Mouse (Mus musculus): ENCODE data around the gene Gm9376. TPM values are rescaled to one million over a fixed set of nuclear protein-coding genes. Genes with fewer than 3 reads are reported as not detected.

Gene Gm9376
- polyA plus RNA-seq, 1 experiment = not detected

DNA sequence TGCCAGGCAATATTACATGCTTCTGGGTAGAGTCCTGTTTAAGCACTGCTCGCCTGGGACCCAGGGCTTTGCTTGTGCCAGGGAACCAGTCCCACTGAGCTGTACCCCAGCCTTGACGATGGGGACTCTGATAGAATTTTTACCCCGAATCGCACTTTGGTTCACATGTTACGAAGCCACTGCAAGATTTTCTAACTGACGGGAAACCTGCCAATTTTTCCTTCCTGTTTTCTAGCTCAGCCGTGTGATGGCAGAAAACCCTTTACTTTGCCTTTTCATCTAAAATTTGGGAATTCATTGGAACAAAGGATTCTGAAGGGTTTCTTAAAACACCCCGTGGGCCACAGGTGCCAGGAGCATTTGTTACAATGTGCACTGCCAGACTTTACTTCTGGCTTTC lies 22.4 kb downstream of the Gm9376 start:
- Histone ChIP-seq H3K9ac (ENCODE audit: low read depth, poor library complexity, severe bottlenecking) (no peak overlapping the region), H3K27me3 (ENCODE audit: control insufficient read depth, insufficient read depth, low read length, poor library complexity, severe bottlenecking) (no peaks in the 10 kb centered on the region), H3K27ac (ENCODE audit: insufficient read depth, low read length) (no peak overlapping the region), H3K36me3 (ENCODE audit: control insufficient read depth, insufficient read depth, low read length, poor library complexity, severe bottlenecking) (no peaks in the 10 kb centered on the region), H3K4me3 (ENCODE audit: low read depth, low read length) (no peak overlapping the region), H3K4me1 (ENCODE audit: control insufficient read depth, insufficient read depth, low read length) (no peaks in the 10 kb centered on the region), H3K9me3 (replicated peaks; ENCODE audit: control insufficient read depth, insufficient read depth, low read length, poor library complexity, severe bottlenecking) (no peaks in the 10 kb centered on the region)
- TF ChIP-seq POLR2A (IDR thresholded peaks at IDR 0.05; ENCODE audit: insufficient read depth, low read length) (no peak), EP300 (IDR thresholded peaks at IDR 0.05; ENCODE audit: insufficient read depth, low read depth, low read length) (no peak), CTCF (IDR thresholded peaks at IDR 0.05; ENCODE audit: low read depth, low read length) (no peak)

DNA sequence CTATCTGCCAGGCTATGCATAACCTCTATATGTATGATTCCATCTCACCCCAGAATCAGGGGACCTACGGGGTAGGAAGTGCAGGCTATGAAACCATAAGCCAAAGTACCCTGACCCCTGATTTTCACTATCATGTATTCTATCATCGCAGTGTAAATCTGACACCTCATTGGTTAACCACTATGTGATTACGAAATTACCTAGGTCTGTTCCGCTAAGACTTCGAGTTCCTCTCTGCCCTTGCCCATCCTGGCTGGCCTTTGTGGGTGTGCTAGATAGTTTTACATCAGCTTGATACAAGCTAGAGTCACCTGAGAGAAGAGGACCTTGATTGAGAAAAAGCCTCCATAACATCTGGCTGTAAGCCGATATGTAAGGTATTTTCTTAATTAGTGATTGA lies 23.2 kb downstream of the Gm9376 start:
- Histone ChIP-seq H3K27ac (ENCODE audit: insufficient read depth, low read length) (no peak overlapping the region), H3K9ac (ENCODE audit: low read depth, poor library complexity, severe bottlenecking) (no peak overlapping the region), H3K4me1 (ENCODE audit: control insufficient read depth, insufficient read depth, low read length) (no peaks in the 10 kb centered on the region), H3K9me3 (replicated peaks; ENCODE audit: control insufficient read depth, insufficient read depth, low read length, poor library complexity, severe bottlenecking) (no peaks in the 10 kb centered on the region), H3K4me3 (ENCODE audit: low read depth, low read length) (no peak overlapping the region), H3K27me3 (ENCODE audit: control insufficient read depth, insufficient read depth, low read length, poor library complexity, severe bottlenecking) (no peaks in the 10 kb centered on the region; the same call in 1 of the 2 replicates), H3K36me3 (ENCODE audit: control insufficient read depth, insufficient read depth, low read length, poor library complexity, severe bottlenecking) (no peaks in the 10 kb centered on the region)
- TF ChIP-seq POLR2A (IDR thresholded peaks at IDR 0.05; ENCODE audit: insufficient read depth, low read length) (no peak), CTCF (IDR thresholded peaks at IDR 0.05; ENCODE audit: low read depth, low read length) (no peak), EP300 (IDR thresholded peaks at IDR 0.05; ENCODE audit: insufficient read depth, low read depth, low read length) (no peak)

DNA sequence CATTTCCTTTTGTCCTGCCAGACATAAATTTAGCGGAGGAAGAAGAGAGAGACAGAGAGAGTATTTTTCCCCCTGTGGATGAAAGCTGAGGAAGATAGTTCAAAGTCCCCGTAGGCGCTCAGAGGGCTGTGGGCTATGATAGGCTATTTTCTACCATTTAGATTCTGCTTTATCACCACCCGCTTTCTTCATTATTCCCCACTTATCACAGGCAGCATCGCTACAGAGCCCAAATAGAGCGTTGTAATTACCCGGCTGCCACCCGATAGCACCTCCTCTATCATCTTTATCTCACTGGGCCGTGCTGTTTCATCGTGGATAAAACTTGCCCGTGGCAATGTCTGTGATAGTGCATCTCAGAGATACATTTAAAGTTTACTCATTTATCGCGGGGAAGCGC lies 35.8 kb downstream of the Gm9376 start:
- no peaks in the 10 kb centered on the region for H3K27me3 ChIP-seq (ENCODE audit: control insufficient read depth, insufficient read depth, low read length, poor library complexity, severe bottlenecking)
- H3K9me3 ChIP-seq (replicated peaks; ENCODE audit: control insufficient read depth, insufficient read depth, low read length, poor library complexity, severe bottlenecking) = no peaks in the 10 kb centered on the region
- H3K27ac ChIP-seq (ENCODE audit: insufficient read depth, low read length) = no peak overlapping the region
- no peak for TF ChIP-seq POLR2A (IDR thresholded peaks at IDR 0.05; ENCODE audit: insufficient read depth, low read length)
- no peak for TF ChIP-seq CTCF (IDR thresholded peaks at IDR 0.05; ENCODE audit: low read depth, low read length)
- no peak for TF ChIP-seq EP300 (IDR thresholded peaks at IDR 0.05; ENCODE audit: insufficient read depth, low read depth, low read length)
- H3K36me3 ChIP-seq (ENCODE audit: control insufficient read depth, insufficient read depth, low read length, poor library complexity, severe bottlenecking) = no peaks in the 10 kb centered on the region
- H3K4me3 ChIP-seq (ENCODE audit: low read depth, low read length) = no peak overlapping the region
- no peak overlapping the region for H3K9ac ChIP-seq (ENCODE audit: low read depth, poor library complexity, severe bottlenecking)
- no peaks in the 10 kb centered on the region for H3K4me1 ChIP-seq (ENCODE audit: control insufficient read depth, insufficient read depth, low read length)

DNA sequence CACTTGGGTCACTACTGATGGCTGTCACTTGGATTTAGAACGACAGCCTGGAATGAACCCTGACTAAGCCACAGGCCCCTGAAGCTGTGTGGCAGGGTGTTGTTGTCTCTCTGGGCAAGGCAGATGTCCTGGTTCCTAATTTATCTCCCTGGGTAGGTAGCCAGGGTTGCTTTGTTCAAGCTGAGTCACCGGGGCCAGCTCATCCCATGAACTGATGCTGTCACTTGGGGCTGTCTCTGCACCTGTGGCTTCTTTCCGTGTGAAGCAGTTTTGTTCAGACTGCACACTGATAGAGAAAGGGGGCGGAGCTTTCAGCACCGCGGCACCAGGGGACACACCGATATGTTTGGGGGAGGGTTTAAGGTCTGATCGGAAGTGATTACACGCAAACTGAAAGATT lies 37.8 kb downstream of the Gm9376 start:
- TF ChIP-seq EP300 (IDR thresholded peaks at IDR 0.05; ENCODE audit: insufficient read depth, low read depth, low read length) = no peak
- TF ChIP-seq CTCF (IDR thresholded peaks at IDR 0.05; ENCODE audit: low read depth, low read length) = no peak
- TF ChIP-seq POLR2A (IDR thresholded peaks at IDR 0.05; ENCODE audit: insufficient read depth, low read length) = no peak
- H3K9me3 ChIP-seq (replicated peaks; ENCODE audit: control insufficient read depth, insufficient read depth, low read length, poor library complexity, severe bottlenecking) = no peaks in the 10 kb centered on the region
- H3K4me1 ChIP-seq (ENCODE audit: control insufficient read depth, insufficient read depth, low read length) = no peaks in the 10 kb centered on the region
- no peak overlapping the region for H3K4me3 ChIP-seq (ENCODE audit: low read depth, low read length)
- H3K27me3 ChIP-seq (ENCODE audit: control insufficient read depth, insufficient read depth, low read length, poor library complexity, severe bottlenecking) = no peaks in the 10 kb centered on the region
- H3K36me3 ChIP-seq (ENCODE audit: control insufficient read depth, insufficient read depth, low read length, poor library complexity, severe bottlenecking) = no peaks in the 10 kb centered on the region
- no peak overlapping the region for H3K9ac ChIP-seq (ENCODE audit: low read depth, poor library complexity, severe bottlenecking)
- H3K27ac ChIP-seq (ENCODE audit: insufficient read depth, low read length) = no peak overlapping the region

DNA sequence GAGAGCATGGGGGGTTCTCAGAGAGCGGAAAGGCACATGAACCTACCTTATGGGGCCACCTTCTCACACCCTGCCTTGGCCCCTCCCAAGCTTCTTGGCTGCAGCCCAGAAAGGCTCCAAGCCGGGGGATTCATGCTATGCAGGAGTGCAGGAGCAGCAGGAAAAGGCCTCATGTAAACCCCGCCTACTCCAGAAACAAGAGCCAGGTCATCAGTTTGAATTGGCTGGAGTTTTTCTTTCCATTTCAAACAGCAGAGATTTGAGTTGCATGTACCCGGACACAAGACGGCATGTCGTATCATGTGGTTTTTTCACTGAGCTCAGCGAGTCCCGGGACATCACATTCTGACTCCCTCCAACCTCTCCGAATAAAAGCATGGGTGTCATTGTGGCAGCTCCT lies 39.2 kb downstream of the Gm9376 start:
- Histone ChIP-seq H3K4me1 (ENCODE audit: control insufficient read depth, insufficient read depth, low read length) (no peaks in the 10 kb centered on the region), H3K4me3 (ENCODE audit: low read depth, low read length) (no peak overlapping the region), H3K27me3 (ENCODE audit: control insufficient read depth, insufficient read depth, low read length, poor library complexity, severe bottlenecking) (no peaks in the 10 kb centered on the region), H3K9me3 (replicated peaks; ENCODE audit: control insufficient read depth, insufficient read depth, low read length, poor library complexity, severe bottlenecking) (no peaks in the 10 kb centered on the region), H3K36me3 (ENCODE audit: control insufficient read depth, insufficient read depth, low read length, poor library complexity, severe bottlenecking) (no peaks in the 10 kb centered on the region), H3K27ac (ENCODE audit: insufficient read depth, low read length) (no peak overlapping the region), H3K9ac (ENCODE audit: low read depth, poor library complexity, severe bottlenecking) (no peak overlapping the region)
- TF ChIP-seq CTCF (IDR thresholded peaks at IDR 0.05; ENCODE audit: low read depth, low read length) = no peak
- no peak for TF ChIP-seq EP300 (IDR thresholded peaks at IDR 0.05; ENCODE audit: insufficient read depth, low read depth, low read length)
- TF ChIP-seq POLR2A (IDR thresholded peaks at IDR 0.05; ENCODE audit: insufficient read depth, low read length) = no peak

DNA sequence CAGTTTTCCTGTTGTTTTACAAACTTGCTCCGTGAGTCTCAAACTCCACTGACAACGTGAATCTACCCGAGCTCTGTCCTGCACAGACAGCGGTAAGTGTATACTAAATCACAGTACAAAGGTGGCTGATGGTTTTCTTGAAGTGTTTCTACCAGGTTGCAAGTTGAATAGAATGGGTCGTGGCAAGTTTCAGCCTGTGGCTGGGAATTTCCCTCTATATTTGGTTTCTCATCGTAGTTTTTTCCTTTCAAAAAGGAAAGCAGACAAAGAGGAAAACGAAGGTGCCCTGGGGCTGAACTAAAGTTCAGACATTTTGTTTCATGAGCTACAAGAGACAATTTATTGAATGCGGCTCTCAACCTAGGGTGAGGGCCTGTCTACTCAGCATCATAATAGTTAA lies 40.3 kb downstream of the Gm9376 start:
- H3K9ac ChIP-seq (ENCODE audit: low read depth, poor library complexity, severe bottlenecking) = no peak overlapping the region
- H3K4me1 ChIP-seq (ENCODE audit: control insufficient read depth, insufficient read depth, low read length) = no peaks in the 10 kb centered on the region
- no peak for TF ChIP-seq CTCF (IDR thresholded peaks at IDR 0.05; ENCODE audit: low read depth, low read length)
- H3K27me3 ChIP-seq (ENCODE audit: control insufficient read depth, insufficient read depth, low read length, poor library complexity, severe bottlenecking) = no peaks in the 10 kb centered on the region
- H3K9me3 ChIP-seq (replicated peaks; ENCODE audit: control insufficient read depth, insufficient read depth, low read length, poor library complexity, severe bottlenecking) = no peaks in the 10 kb centered on the region
- H3K27ac ChIP-seq (ENCODE audit: insufficient read depth, low read length) = no peak overlapping the region
- no peak overlapping the region for H3K4me3 ChIP-seq (ENCODE audit: low read depth, low read length)
- H3K36me3 ChIP-seq (ENCODE audit: control insufficient read depth, insufficient read depth, low read length, poor library complexity, severe bottlenecking) = no peaks in the 10 kb centered on the region
